Mouse (Mus musculus) bone marrow macrophage, adult 2 months (primary cell): ENCODE results near the gene Col5a1.

Experiments
- CTCF ChIP-seq: IDR thresholded peaks from 2 replicates; pipeline ENCODE4 v1.5.1; 2012; ENCODE audit warnings: low read depth, mild to moderate bottlenecking, low read length, moderate library complexity
- POLR2A ChIP-seq: IDR thresholded peaks from 2 replicates; pipeline ENCODE4 v1.6.1; 2012; ENCODE audit warnings: mild to moderate bottlenecking, low read depth, low read length, borderline replicate concordance

- TF ChIP-seq POLR2A (no peak), CTCF (no peak)
Measured at GRCm38 (mm10) chr2:27840890-27841289, 45.3 kb upstream of the Col5a1 start.
